Mouse (Mus musculus): ENCODE measurements around the gene Immp2l. TPM values are rescaled to one million over a fixed set of nuclear protein-coding genes. Genes with fewer than 3 reads are reported as not detected.

Immp2l gene
- polyA plus RNA-seq, 2 experiments: 6.9 to 10.6 TPM

GRCm38 (mm10) chr12:41118358-41118757 is 94.5 kb downstream of the Immp2l start:
- Histone ChIP-seq H3K4me1 (ENCODE audit: control insufficient read depth, insufficient read depth, low read length) (no peaks in the 10 kb centered on the region), H3K27ac (replicated peaks; ENCODE audit: low read depth, low read length) (no peak overlapping the region), H3K4me3 (replicated peaks; ENCODE audit: low read length) (no peak overlapping the region), H3K27me3 (ENCODE audit: control insufficient read depth, insufficient read depth, low read length) (no peaks in the 10 kb centered on the region), H3K9me3 (ENCODE audit: control insufficient read depth, low read length) (no peaks in the 10 kb centered on the region), H3K9ac (ENCODE audit: low read depth, low read length, severe bottlenecking) (no peak overlapping the region), H3K36me3 (ENCODE audit: control insufficient read depth, insufficient read depth, low read length) (no peaks in the 10 kb centered on the region), H3K4me2 (replicated peaks; ENCODE audit: low read depth, low read length, severe bottlenecking) (no peak overlapping the region)
- DNase-seq (ENCODE audit: low spot score) (no peak), ATAC-seq (ENCODE audit: low FRiP score, low read depth) (no peak)
- TF ChIP-seq POLR2A (IDR thresholded peaks at IDR 0.05; ENCODE audit: borderline replicate concordance, extremely low read depth, insufficient read depth, insufficient read length): no peak

- Histone ChIP-seq H3K9me3 (ENCODE audit: control insufficient read depth, low read length) (no peaks in the 10 kb centered on the region), H3K4me3 (replicated peaks; ENCODE audit: low read length) (no peak overlapping the region), H3K27ac (replicated peaks; ENCODE audit: low read depth, low read length) (no peak overlapping the region), H3K27me3 (ENCODE audit: control insufficient read depth, insufficient read depth, low read length) (no peaks in the 10 kb centered on the region), H3K4me1 (ENCODE audit: control insufficient read depth, insufficient read depth, low read length) (no peaks in the 10 kb centered on the region), H3K9ac (ENCODE audit: low read depth, low read length, severe bottlenecking) (no peak overlapping the region), H3K4me2 (replicated peaks; ENCODE audit: low read depth, low read length, severe bottlenecking) (no peak overlapping the region), H3K36me3 (ENCODE audit: control insufficient read depth, insufficient read depth, low read length) (no peaks in the 10 kb centered on the region)
- TF ChIP-seq POLR2A (IDR thresholded peaks at IDR 0.05; ENCODE audit: borderline replicate concordance, extremely low read depth, insufficient read depth, insufficient read length): no peak
- no peak for ATAC-seq (ENCODE audit: low FRiP score, low read depth)
- 67% methylated on average over 6 of the region's 6 CpGs for WGBS
- no peak for DNase-seq (ENCODE audit: low spot score)
These were observed 95.8 kb downstream of the Immp2l start for GRCm38 (mm10) chr12:41119657-41120056.

GRCm38 (mm10) chr12:41123207-41123606 is 99.3 kb downstream of the Immp2l start:
- Histone ChIP-seq H3K9me3 (ENCODE audit: control insufficient read depth, low read length) (no peaks in the 10 kb centered on the region), H3K4me1 (ENCODE audit: control insufficient read depth, insufficient read depth, low read length) (no peaks in the 10 kb centered on the region), H3K9ac (ENCODE audit: low read depth, low read length, severe bottlenecking) (no peak overlapping the region), H3K27ac (replicated peaks; ENCODE audit: low read depth, low read length) (no peak overlapping the region), H3K4me3 (replicated peaks; ENCODE audit: low read length) (no peak overlapping the region), H3K4me2 (replicated peaks; ENCODE audit: low read depth, low read length, severe bottlenecking) (no peak overlapping the region), H3K36me3 (ENCODE audit: control insufficient read depth, insufficient read depth, low read length) (no peaks in the 10 kb centered on the region), H3K27me3 (ENCODE audit: control insufficient read depth, insufficient read depth, low read length) (no peaks in the 10 kb centered on the region)
- no peak for TF ChIP-seq POLR2A (IDR thresholded peaks at IDR 0.05; ENCODE audit: borderline replicate concordance, extremely low read depth, insufficient read depth, insufficient read length)
- DNase-seq (ENCODE audit: low spot score) (no peak), ATAC-seq (ENCODE audit: low FRiP score, low read depth) (no peak)
- WGBS: 82% methylated on average over 2 of the region's 2 CpGs

GRCm38 (mm10) chr12:41134885-41135284 is 111.0 kb downstream of the Immp2l start:
- Histone ChIP-seq H3K9me3 (ENCODE audit: control insufficient read depth, low read length) (no peaks in the 10 kb centered on the region), H3K27me3 (ENCODE audit: control insufficient read depth, insufficient read depth, low read length) (no peaks in the 10 kb centered on the region), H3K4me2 (replicated peaks; ENCODE audit: low read depth, low read length, severe bottlenecking) (no peak overlapping the region), H3K4me1 (ENCODE audit: control insufficient read depth, insufficient read depth, low read length) (no peaks in the 10 kb centered on the region), H3K36me3 (ENCODE audit: control insufficient read depth, insufficient read depth, low read length) (no peaks in the 10 kb centered on the region), H3K27ac (replicated peaks; ENCODE audit: low read depth, low read length) (no peak overlapping the region), H3K9ac (ENCODE audit: low read depth, low read length, severe bottlenecking) (no peak overlapping the region), H3K4me3 (replicated peaks; ENCODE audit: low read length) (no peak overlapping the region)
- TF ChIP-seq POLR2A (IDR thresholded peaks at IDR 0.05; ENCODE audit: borderline replicate concordance, extremely low read depth, insufficient read depth, insufficient read length): no peak
- 33% methylated on average over 3 of the region's 3 CpGs for WGBS
- DNase-seq (ENCODE audit: low spot score) (no peak), ATAC-seq (ENCODE audit: low FRiP score, low read depth) (no peak)

- no peak for ATAC-seq (ENCODE audit: low FRiP score, low read depth)
- H3K4me1 ChIP-seq (ENCODE audit: control insufficient read depth, insufficient read depth, low read length): no peaks in the 10 kb centered on the region
- 70% methylated on average over 4 of the region's 4 CpGs for WGBS
- H3K9me3 ChIP-seq (ENCODE audit: control insufficient read depth, low read length): no peaks in the 10 kb centered on the region
- H3K4me3 ChIP-seq (replicated peaks; ENCODE audit: low read length): no peak overlapping the region
- H3K9ac ChIP-seq (ENCODE audit: low read depth, low read length, severe bottlenecking): no peak overlapping the region
- no peaks in the 10 kb centered on the region for H3K36me3 ChIP-seq (ENCODE audit: control insufficient read depth, insufficient read depth, low read length)
- H3K27me3 ChIP-seq (ENCODE audit: control insufficient read depth, insufficient read depth, low read length): no peaks in the 10 kb centered on the region
- H3K4me2 ChIP-seq (replicated peaks; ENCODE audit: low read depth, low read length, severe bottlenecking): no peak overlapping the region
- H3K27ac ChIP-seq (replicated peaks; ENCODE audit: low read depth, low read length): no peak overlapping the region
- TF ChIP-seq POLR2A (IDR thresholded peaks at IDR 0.05; ENCODE audit: borderline replicate concordance, extremely low read depth, insufficient read depth, insufficient read length): no peak
- DNase-seq (ENCODE audit: low spot score): no peak
These were observed 135.7 kb downstream of the Immp2l start for GRCm38 (mm10) chr12:41159543-41159942.

- Histone ChIP-seq H3K9me3 (ENCODE audit: control insufficient read depth, low read length) (no peaks in the 10 kb centered on the region), H3K4me1 (ENCODE audit: control insufficient read depth, insufficient read depth, low read length) (no peaks in the 10 kb centered on the region), H3K4me2 (replicated peaks; ENCODE audit: low read depth, low read length, severe bottlenecking) (no peak overlapping the region), H3K4me3 (replicated peaks; ENCODE audit: low read length) (no peak overlapping the region), H3K9ac (ENCODE audit: low read depth, low read length, severe bottlenecking) (no peak overlapping the region), H3K36me3 (ENCODE audit: control insufficient read depth, insufficient read depth, low read length) (no peaks in the 10 kb centered on the region), H3K27ac (replicated peaks; ENCODE audit: low read depth, low read length) (no peak overlapping the region), H3K27me3 (ENCODE audit: control insufficient read depth, insufficient read depth, low read length) (no peaks in the 10 kb centered on the region)
- 60% methylated on average over 4 of the region's 4 CpGs for WGBS
- no peak for TF ChIP-seq POLR2A (IDR thresholded peaks at IDR 0.05; ENCODE audit: borderline replicate concordance, extremely low read depth, insufficient read depth, insufficient read length)
- no peak for ATAC-seq (ENCODE audit: low FRiP score, low read depth)
- no peak for DNase-seq (ENCODE audit: low spot score)
These were observed 143.9 kb downstream of the Immp2l start for GRCm38 (mm10) chr12:41167802-41168201.

Measured in limb, embryonic 14.5 days (tissue).